Mouse (Mus musculus) neural tube, embryonic 11.5 days (tissue): ENCODE data around the gene Ninj2. TPM values are rescaled to one million over a fixed set of nuclear protein-coding genes. Genes with fewer than 3 reads are reported as not detected.

Experiments
- ATAC-seq: fragments of 200-750 bp; cut with Nextera tagmentation; 2 replicates; pipeline ENCODE4 v1.8.0; 2017; ENCODE audit warnings: moderate number of reproducible peaks, mild to moderate bottlenecking, moderate TSS enrichment, moderate library complexity; ENCODE audit not compliant: insufficient read depth, low FRiP score, low TSS enrichment
- DNase-seq: peaks from one replicate; pipeline ENCODE4 v3.0.0-alpha.2; 2015; ENCODE audit warnings: low spot score
- H3K27ac ChIP-seq: fragments of 300-500 bp; sonication (generic); 2 replicates; pipeline ENCODE4 v1.5.1; 2014; ENCODE audit warnings: low read depth, mild to moderate bottlenecking, low read length
- H3K27me3 ChIP-seq: fragments of 300-500 bp; sonication (generic); 2 replicates; pipeline ENCODE4 v1.6.1; 2014; ENCODE audit warnings: mild to moderate bottlenecking, low read length, mixed read lengths; ENCODE audit not compliant: control insufficient read depth, insufficient read depth
- H3K36me3 ChIP-seq: fragments of 300-500 bp; sonication (generic); 2 replicates; pipeline ENCODE4 v1.6.1; 2014; ENCODE audit warnings: mild to moderate bottlenecking, low read length, moderate library complexity, mixed read lengths; ENCODE audit not compliant: control insufficient read depth, insufficient read depth
- H3K4me1 ChIP-seq: fragments of 300-500 bp; sonication (generic); 2 replicates; pipeline ENCODE4 v1.6.1; 2014; ENCODE audit warnings: low read length, mixed read lengths; ENCODE audit not compliant: control insufficient read depth, insufficient read depth
- H3K4me2 ChIP-seq: fragments of 300-500 bp; sonication (generic); 2 replicates; pipeline ENCODE4 v1.6.1; 2014; ENCODE audit warnings: low read depth, mild to moderate bottlenecking, moderate library complexity
- H3K4me3 ChIP-seq: fragments of 300-500 bp; sonication (generic); 2 replicates; pipeline ENCODE4 v1.5.1; 2014; ENCODE audit warnings: low read depth, low read length
- H3K9ac ChIP-seq: fragments of 300-500 bp; sonication (generic); 2 replicates; pipeline ENCODE4 v1.6.1; 2014; ENCODE audit warnings: mild to moderate bottlenecking, low read length
- H3K9me3 ChIP-seq: fragments of 300-500 bp; sonication (generic); 2 replicates; pipeline ENCODE4 v1.6.1; 2016; ENCODE audit warnings: low read length; ENCODE audit not compliant: control insufficient read depth
- WGBS: fragments of 180-500 bp; shearing (Covaris S2); extraction: QIAGEN DNeasy Blood & Tissue Kit; methylation state at CpG from one replicate; pipeline ENCODE4 v1.1.7; 2014; 5-methylcytosine and 5-hydroxymethylcytosine counted together
- polyA plus RNA-seq: library from polyadenylated mRNA; unstranded; fragments of >200 nt; fragmentation: Nextera tagmentation; extraction: Ambion mirVana; gene quantifications from 2 replicates; pipeline ENCODE4 v1.2.1, GENCODE M21; 2014

The Ninj2 gene
- polyA plus RNA-seq, 1 experiment from 2014 or later = not detected

DNA sequence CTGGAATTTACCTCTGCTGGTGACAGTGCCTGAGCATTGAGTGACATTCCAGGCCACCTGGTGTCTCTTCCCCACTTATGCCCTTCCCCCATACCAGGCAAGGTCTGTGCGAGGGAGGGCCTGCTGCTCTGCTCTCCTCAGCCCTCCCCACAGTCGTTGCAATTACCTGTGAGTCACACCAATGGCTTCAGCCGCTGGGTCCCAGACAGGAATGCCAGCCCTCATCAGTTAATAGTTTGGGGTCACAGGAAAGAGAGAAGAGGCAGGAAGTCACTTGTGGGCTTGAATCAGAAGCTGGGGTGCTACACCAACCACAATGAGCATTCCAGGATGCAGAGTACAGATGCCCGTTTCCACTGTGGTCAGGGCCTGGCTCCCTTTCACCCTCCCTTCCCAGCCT lies 41.6 kb downstream of the Ninj2 start:
- 80% methylated on average over 4 of the region's 4 CpGs for WGBS
- H3K9ac ChIP-seq = no peak overlapping the region
- no peaks in the 10 kb centered on the region for H3K4me1 ChIP-seq
- no peak overlapping the region for H3K4me2 ChIP-seq
- no peak overlapping the region for H3K4me3 ChIP-seq
- H3K27ac ChIP-seq = no peak overlapping the region
- H3K9me3 ChIP-seq = no peaks in the 10 kb centered on the region
- no peaks in the 10 kb centered on the region for H3K27me3 ChIP-seq
- no peak for DNase-seq
- no peaks in the 10 kb centered on the region for H3K36me3 ChIP-seq
- ATAC-seq = no peak

DNA sequence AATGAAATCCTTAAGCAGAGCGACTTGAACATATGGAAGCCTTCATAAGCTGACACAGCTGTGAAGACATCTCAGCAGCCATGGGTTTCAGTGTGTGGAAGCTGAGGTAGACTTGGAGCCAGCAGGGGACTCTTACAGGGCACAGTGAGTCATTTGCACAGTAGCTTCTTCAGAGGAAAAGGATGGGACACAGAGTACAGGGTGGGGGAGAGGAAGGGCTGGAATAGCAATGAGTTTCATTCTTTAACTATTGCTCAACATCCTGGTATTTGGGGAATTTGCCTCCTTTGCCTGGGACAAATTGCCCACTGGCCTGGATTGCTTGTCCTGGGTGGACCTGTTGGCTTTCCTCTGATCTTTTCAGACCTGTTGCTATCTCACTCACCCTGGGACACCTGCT lies 52.3 kb downstream of the Ninj2 start:
- Histone ChIP-seq H3K4me2 (no peak overlapping the region), H3K4me1 (no peaks in the 10 kb centered on the region), H3K9ac (no peak overlapping the region), H3K36me3 (no peaks in the 10 kb centered on the region), H3K27ac (no peak overlapping the region), H3K27me3 (no peaks in the 10 kb centered on the region), H3K4me3 (no peak overlapping the region), H3K9me3 (no peaks in the 10 kb centered on the region)
- 72% methylated on average over 1 of the region's 1 CpGs for WGBS
- ATAC-seq (no peak), DNase-seq (no peak)

DNA sequence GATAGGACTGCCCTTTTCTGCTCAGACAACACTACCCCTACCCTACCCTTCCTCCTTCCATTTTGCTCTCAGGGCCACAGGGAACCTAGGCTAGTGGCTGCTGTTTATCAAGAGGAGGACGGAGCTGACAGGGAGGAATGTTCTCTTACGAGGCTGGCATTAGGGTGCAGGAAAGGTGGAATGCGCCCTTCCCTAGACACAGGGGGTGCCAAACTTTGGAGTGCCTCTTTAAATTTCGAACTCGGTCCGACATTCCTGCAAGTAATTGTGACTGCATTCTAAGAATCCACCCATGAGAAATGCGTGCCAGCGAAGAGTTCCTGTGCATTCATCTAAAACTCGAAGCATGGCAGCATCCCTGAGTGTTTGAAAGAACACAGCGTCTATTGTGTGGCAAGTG lies 53.5 kb downstream of the Ninj2 start:
- WGBS = 74% methylated on average over 10 of the region's 10 CpGs
- H3K27me3 ChIP-seq = no peaks in the 10 kb centered on the region
- H3K36me3 ChIP-seq = no peaks in the 10 kb centered on the region
- H3K4me1 ChIP-seq = no peaks in the 10 kb centered on the region
- H3K9ac ChIP-seq = no peak overlapping the region
- no peak overlapping the region for H3K4me3 ChIP-seq
- H3K9me3 ChIP-seq = no peaks in the 10 kb centered on the region
- no peak overlapping the region for H3K27ac ChIP-seq
- ATAC-seq (no peak), DNase-seq (no peak)
- H3K4me2 ChIP-seq = no peak overlapping the region

DNA sequence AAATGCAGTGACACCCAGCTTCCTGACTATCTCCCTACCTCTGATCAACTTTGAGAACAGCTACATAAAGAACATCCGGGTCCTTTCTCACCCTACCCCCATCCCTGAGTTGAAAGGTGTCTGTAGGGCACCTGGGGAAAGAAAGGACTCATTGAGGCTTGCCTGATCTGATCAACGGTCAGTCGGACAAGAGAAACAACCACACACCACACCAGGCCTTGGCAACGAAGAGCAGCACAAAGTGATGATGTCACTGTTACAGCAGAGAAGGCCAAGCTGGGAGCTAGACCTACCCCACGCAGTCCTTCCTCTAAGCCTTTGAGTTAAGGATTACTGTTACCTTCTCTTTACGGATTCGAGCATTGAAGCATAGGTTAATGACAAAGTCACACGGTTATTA lies 54.3 kb downstream of the Ninj2 start:
- no peak for ATAC-seq
- no peaks in the 10 kb centered on the region for H3K4me1 ChIP-seq

DNA sequence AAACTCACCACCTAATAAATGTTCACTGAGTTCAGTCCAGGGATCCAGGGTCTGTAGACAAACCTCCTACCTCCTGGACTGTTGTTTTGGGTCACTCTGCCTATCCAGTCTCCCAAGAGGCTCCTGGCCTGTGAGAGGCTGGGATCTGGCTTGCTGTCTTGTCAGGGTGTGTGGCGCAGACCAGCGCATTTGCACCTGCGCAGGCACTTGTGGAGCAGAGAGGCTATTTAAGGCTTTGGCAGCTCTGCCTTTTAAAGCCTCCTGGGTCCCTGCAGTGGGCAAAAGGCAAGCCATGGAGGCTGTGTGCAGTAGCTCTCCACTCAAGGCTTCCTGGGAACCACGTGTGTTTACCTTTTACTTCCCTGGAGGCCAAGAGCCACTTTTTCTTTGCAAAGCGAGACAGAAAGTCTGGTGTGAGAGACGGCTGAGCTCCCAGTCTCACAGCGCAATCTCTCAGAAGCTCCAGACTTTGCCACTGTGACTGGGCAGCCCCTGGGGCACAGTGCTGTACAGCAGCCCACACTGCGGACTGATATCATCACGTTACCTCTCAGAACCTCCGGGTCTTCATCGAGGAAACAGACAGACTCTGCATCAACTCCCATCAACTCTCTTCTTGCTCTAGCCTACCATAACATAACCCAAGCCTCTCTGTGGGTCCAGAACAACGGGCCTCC lies 55.7 kb downstream of the Ninj2 start:
- no peak overlapping the region for H3K4me2 ChIP-seq
- ATAC-seq (no peak), DNase-seq (no peak)
- H3K9me3 ChIP-seq = no peaks in the 10 kb centered on the region
- H3K27me3 ChIP-seq = no peaks in the 10 kb centered on the region
- no peak overlapping the region for H3K27ac ChIP-seq
- H3K9ac ChIP-seq = no peak overlapping the region
- H3K36me3 ChIP-seq = no peaks in the 10 kb centered on the region
- H3K4me1 ChIP-seq = no peaks in the 10 kb centered on the region
- H3K4me3 ChIP-seq = no peak overlapping the region
- 90% methylated on average over 12 of the region's 12 CpGs for WGBS

More for the DNA sequence above, 54.3 kb downstream of the Ninj2 start:
- no peak for DNase-seq
- Histone ChIP-seq H3K36me3 (no peaks in the 10 kb centered on the region), H3K4me3 (no peak overlapping the region), H3K27ac (no peak overlapping the region), H3K9me3 (no peaks in the 10 kb centered on the region), H3K27me3 (no peaks in the 10 kb centered on the region), H3K4me2 (no peak overlapping the region), H3K9ac (no peak overlapping the region)
- 84% methylated on average over 8 of the region's 8 CpGs for WGBS

DNA sequence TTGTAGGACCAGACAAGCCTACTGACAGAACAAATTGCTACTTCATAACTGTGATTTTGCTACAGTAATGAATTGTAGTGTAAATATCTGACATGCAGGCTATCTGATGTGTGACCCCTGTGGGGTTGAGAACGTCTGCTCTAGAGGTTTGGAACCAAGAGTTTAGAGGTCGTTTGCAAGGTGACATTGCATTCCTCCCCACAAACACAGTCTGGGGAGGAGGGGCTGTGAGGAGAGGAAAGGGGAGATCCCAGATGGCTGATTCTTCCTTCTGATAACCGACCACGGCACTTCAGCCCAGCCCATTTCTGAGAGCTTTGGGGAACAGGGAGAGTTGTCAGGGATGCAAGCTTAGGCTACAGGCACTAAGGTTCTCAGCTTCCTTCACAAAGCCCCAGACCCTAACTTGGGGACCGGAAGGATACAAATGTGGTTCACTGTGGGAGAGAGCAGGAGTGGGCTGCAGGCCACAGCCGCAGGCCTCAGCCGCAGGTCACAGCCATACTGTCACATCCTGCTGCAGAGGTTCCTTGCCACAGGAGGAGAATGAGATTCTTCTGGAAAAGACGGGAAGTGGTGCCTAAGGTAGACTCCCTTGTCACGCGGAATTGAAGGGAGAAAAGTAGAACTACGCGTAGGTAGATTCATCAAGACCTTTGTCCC lies 56.4 kb downstream of the Ninj2 start:
- Histone ChIP-seq H3K27ac (no peak overlapping the region), H3K4me1 (no peaks in the 10 kb centered on the region), H3K9ac (no peak overlapping the region), H3K27me3 (no peaks in the 10 kb centered on the region), H3K9me3 (no peaks in the 10 kb centered on the region), H3K36me3 (no peaks in the 10 kb centered on the region), H3K4me3 (no peak overlapping the region), H3K4me2 (no peak overlapping the region)
- no peak for DNase-seq
- no peak for ATAC-seq
- 82% methylated on average over 12 of the region's 12 CpGs for WGBS

DNA sequence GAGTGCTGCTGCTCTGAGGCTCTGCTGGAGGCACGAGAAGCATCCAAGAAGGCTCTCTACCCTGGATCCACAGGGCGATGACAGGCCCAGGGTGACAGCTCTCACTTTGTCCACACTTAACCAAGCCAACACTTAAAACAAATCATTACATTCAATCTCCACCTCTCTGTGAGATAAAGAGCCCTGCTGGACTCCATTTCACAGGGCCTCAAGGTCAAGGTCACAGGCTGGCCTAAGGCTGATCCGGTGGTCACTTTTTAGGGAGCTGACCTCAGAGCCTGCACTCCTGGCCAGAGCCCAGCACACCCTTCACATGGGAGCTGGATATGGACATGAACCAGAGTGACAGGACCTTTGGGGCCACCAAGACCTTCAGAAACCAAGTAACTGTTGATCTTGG lies 57.1 kb downstream of the Ninj2 start:
- H3K36me3 ChIP-seq = no peaks in the 10 kb centered on the region
- no peak overlapping the region for H3K9ac ChIP-seq
- WGBS = 67% methylated on average over 3 of the region's 3 CpGs
- H3K4me3 ChIP-seq = no peak overlapping the region
- no peak for ATAC-seq
- no peak for DNase-seq
- no peaks in the 10 kb centered on the region for H3K9me3 ChIP-seq
- no peak overlapping the region for H3K27ac ChIP-seq
- no peaks in the 10 kb centered on the region for H3K27me3 ChIP-seq
- H3K4me1 ChIP-seq = no peaks in the 10 kb centered on the region
- no peak overlapping the region for H3K4me2 ChIP-seq

DNA sequence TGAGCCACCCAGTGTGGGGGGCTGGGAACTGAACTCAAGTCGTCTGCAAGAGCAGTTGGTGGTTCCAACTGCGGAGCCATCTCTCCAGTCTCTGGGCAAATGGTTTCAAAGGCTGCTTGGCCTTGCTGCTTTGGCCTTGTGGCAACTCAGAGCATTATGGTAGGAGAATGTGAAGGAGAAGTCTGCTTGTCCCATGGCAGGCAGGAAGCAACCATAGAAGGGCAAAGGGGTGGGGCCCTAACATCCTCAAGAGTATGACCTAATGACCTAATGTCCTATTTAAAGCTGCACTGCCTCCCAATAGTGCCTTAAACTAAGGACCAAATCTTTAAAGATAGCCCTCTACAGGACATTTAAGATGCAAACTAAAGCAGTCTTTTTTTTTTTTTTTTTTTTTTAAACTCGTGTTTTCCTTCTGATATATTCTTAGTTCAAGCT lies 58.5 kb downstream of the Ninj2 start:
- no peak overlapping the region for H3K4me2 ChIP-seq
- H3K4me1 ChIP-seq = no peaks in the 10 kb centered on the region
- H3K9ac ChIP-seq = no peak overlapping the region
- no peak overlapping the region for H3K4me3 ChIP-seq
- H3K27me3 ChIP-seq = no peaks in the 10 kb centered on the region
- no peak for DNase-seq
- no peak for ATAC-seq
- no peaks in the 10 kb centered on the region for H3K36me3 ChIP-seq
- WGBS = 76% methylated on average over 3 of the region's 3 CpGs
- H3K9me3 ChIP-seq = no peaks in the 10 kb centered on the region
- no peak overlapping the region for H3K27ac ChIP-seq
